Mouse (Mus musculus) fibroblast of lung, adult 2 months (primary cell): ENCODE data around the gene Plppr1.

Source experiments
- DNase-seq: peaks from one replicate; pipeline ENCODE4 v3.0.0-alpha.2; 2011; ENCODE audit warnings: low read depth

Gene Plppr1

DNA sequence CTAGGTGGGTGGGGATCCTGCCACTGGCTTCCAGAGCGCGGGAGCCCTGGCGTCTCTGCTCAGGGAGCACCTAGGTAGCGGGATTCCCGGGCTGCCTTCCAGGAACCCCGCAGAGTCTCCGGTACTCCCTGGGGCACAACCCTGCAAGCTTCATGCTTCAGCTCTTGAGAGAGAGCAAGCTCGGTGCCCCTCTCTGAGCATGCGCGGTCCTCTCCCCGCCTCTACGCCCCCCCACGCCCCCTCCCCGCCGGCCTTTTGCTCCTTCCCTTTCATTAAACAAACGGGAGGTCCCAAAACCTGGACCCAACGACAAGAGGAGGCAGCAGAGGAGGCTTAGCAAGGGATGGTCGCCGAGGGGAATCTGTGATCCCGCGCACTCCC, at the start of gene Plppr1:
Gene Plppr1 (plus strand): TSS at position 253 of the 381 bp plus-strand sequence.
- no peak for DNase-seq

DNA sequence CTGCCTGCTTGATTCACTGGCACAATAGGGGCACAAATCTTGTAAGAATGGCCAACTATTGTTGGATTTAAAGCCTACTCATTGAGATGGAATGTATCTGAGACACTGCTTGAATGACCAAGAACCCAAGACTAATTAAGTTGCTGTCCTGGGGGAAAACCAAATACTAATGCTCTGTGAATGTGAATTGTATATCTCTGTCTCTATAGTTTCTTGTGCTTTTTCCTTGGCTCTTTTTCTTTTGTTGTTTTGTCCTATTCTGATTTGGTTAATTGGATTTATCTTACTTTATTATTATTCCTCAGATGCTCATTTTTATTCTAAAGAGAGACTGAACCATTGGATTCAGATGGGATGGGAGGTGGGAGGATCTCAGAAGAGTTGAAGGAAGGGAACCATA, 42.4 kb upstream of the Plppr1 start:
- DNase-seq, result no peak

DNA sequence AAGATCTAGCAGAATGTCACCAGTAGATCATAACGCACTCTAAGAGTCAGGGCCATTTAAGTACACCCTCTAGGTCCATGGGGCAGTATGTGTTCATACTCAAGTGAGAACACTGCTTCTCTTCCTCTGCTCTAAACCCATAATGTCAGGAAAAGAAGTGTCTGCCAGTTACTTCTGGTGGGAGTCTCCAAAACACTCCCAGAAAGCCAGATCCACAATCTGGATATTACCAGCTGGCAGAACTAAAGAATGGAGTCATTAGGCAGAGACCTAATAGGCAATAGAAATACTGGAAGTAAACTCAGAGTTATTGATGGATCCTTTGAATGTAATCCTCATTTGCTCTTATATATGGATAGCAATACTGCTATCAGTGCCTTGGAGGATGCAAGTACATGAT, 35.9 kb upstream of the Plppr1 start:
- DNase-seq, result no peak

DNA sequence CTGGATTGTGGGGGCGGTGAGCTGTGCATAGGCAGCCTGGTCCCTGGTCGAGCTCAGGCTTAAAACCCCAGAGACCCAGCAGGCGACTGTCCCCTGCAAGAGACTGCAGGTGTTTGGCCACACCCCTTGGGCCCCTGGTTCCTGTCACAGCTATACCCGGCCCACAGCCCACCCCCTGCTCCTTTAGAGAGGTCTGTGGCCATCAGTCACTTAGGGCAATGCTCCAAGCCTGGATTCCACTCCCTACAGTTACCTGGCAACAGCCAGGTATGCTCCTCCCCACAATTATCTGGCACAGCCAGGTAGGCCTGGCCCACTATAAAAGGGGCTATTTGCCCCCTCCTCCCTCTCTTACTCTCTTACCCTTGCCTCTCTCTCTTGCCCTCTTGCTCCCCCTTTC, 20.8 kb upstream of the Plppr1 start:
- DNase-seq, result no peak

DNA sequence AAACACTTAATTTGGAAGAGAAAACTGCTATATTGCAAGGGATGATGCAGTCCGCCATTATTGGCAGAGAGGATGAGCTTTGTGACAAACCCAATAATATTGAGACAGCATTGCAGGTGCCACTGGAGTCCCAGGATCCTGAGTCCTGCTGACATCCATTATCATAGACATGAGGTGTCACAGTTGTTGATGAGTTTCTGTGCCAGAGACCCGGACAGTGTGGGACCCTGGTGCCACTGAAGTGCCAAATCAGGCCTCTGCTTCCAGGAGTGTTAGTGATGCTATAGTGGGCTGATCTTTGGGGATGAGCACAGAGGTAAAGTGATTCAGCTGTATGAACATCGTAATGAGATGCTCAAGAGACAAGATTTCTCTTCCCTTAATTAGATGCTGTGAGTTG, 19.2 kb upstream of the Plppr1 start:
- DNase-seq, result no peak

DNA sequence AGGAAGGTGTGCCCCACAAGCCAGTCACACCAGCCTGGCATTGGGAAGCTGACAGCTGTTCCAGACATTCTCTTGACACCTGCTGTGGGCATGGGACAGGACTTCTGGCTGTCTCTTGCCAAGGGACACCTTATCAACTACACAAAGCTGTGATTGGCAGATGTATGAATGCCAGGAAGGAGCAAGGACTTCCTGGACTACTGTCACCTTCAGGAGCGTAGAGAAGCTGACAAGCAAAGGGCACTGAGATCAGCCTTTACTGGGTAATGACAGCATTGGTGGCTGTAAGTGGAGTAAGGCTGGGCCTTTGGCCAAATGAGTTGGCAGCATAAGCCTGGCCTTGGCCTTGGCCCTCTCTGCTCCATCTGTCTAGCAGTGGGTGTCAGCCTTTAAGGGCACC, 17.4 kb upstream of the Plppr1 start:
- no peak for DNase-seq

DNA sequence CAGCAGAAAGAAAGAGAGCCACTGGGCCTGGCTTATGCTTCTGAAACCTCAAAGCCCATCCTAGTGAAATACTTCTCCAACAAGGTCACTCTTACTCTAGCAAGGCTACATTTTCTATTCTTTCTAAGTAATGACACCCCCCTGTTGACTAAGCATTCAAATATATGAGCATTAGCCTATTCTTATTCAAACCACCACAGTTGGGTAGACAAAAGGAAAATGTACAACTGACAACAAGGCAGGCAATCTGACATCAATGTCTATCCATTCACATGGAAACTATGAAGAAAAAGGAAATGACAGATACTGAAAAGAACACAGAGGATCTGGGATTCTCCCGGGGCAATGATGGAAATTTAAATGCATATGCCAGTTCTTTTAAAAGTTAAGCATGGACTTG, 8.4 kb upstream of the Plppr1 start:
- no peak for DNase-seq

DNA sequence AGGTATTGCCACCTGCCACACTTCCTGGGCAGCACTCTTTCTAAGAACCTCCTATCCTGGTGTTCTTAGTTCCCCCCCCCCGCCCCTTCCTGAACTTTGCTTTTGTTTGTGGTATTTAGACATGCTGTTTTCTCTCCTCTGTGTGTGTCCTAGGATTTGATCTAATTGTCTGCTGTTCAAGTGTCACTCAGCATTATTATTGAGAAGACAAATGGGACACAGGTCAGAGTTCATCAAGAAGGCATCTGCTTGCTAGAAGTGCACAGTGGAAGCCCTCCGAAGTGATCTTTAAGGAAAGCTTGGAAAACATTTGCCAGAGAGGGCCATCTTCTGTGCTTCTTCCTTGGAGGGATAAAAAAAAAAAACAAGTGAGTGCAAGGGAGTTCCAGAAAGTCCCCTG, 1.2 kb upstream of the Plppr1 start:
- no peak for DNase-seq

DNA sequence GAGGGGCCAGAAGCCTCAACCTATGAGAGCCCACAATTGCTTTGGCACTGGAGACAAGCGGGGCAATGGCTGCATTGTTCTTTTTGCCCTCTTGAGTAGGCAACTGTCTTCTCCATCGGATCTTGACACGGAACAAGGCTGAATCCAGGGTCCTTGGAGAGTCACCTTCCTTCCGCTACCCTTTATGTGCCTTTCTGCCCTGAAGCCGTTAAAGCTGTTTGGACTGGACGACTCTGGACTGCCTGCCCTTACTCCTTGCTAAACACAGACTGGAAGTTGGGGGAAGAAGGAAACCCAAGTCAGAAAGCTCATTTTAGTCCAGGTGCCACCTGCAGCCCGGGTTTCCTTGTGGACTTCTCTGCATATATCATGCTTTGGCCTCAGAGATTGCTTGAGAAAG, 516 bp upstream of the Plppr1 start:
- DNase-seq, result no peak

DNA sequence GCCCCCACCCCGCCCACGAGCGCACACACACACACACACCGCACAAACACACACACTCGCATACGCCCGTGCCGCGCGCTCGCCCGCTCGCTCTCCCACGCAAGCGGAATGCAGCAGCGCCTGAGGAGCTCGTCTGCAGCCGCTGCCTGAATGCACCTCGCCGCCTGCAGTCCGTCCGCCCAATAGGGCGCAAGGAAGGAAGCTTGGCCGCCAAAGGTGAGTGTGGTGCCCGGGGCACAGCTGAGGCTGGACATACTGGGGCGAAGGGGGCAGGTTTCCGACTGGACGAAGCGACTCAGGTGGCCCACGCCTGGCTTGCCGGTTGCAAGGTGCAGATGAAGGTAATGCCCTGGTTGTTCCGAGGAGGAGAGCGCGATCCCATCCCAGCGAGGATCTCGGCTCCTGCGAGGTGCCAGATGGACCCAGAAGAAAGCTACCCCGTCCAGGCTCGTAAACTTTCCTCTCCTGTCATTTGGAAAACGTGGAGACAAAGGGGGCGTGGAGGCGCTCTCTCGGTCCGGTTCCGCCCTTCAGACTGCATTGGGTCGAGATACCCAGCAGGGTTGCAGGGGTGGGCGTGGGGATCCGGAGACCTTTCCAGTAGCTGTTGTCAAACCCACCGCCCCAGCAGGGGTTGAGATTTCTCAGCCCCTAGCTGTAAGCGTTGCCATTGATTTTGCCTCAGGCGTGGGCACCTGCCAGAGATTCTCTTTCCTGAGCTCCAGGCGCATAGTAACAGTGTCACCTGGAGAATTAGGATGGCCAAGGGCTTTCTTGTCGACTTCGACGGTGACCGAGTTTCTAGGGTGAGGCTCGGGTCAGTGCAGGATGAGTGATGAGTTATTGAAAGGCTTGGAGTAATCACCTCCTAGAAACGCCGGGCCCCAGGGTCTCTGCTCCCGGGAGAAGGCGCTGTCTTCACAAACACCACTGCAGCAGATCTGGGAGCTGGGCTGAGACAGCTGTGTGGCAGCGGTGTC, 619 bp downstream of the Plppr1 start:
- DNase-seq, result no peak

DNA sequence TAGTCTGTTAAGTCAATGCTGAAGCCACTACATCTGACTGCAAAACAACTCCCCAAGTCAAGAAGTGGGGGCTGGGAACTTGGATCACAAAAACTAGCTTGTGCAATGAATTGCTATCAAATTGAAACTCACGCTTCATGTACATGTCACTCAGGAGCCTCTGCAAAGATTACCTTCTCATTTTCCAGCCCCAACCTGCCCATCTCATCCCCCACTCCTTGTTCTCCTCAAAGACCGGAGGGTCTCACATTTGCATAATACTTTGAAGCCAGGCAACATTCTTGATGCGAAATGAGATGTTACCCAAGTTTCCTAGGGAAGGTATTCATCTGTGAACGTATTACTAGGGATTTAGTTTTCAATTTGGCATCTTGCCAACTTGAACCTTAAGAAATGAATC, 10.4 kb downstream of the Plppr1 start:
- no peak for DNase-seq

DNA sequence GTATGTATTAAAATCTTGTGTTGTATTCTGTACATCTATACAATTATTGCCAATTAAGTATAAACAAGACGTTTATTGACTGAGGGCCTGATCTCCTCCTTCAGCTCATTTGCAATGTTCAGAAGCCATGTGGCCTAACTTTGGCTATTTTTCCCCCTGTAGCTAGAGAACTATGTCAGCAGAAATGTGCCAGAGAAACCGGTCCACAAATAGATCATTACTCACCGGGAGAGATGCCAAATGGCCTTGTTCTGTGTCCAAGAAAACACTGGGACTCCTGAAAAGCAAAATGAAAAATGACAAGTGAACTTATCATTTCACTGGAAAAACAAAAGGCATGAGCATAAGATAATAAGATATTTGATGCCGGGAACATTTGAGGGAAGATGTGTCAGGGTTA, 13.8 kb downstream of the Plppr1 start:
- DNase-seq, result no peak

DNA sequence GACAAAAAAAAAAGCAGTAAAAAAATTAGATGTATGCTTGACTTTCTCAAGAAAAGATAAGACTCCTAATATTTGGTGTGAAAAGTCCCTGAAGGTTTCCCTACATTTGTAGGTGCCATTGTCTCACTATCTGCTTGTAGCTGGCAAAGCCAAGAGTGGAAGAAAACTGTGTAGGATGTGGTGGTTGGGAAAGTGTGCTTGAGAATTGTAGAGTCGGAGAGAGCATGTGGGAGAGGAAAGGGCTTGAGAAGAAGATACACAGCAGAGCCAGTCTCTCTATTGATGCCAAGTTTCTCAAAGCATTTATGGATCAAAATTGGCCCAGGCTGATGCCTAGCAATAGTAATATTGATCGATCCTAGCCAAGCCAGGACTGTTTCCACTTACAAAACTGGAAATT, 16.8 kb downstream of the Plppr1 start:
- no peak for DNase-seq

DNA sequence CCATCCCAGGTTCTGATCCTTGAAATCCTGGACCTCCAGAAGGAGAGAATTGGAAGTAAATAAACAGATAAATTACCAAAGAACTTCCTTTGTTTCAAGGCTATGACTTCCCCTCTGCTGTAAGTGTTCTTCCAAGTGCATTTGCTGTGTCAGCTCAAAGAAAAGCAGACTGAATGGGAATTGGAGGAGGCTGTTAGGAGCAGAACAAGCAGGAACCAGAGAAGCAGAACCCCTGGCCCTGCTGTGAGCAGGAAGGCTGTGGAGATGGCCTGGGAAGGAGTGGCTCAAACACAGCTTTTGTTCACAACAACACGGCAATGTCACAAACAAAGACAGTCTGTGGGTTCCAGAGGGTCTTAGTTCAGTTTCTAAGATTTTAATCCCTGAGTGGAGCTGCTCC, 20.3 kb downstream of the Plppr1 start:
- DNase-seq, result no peak

DNA sequence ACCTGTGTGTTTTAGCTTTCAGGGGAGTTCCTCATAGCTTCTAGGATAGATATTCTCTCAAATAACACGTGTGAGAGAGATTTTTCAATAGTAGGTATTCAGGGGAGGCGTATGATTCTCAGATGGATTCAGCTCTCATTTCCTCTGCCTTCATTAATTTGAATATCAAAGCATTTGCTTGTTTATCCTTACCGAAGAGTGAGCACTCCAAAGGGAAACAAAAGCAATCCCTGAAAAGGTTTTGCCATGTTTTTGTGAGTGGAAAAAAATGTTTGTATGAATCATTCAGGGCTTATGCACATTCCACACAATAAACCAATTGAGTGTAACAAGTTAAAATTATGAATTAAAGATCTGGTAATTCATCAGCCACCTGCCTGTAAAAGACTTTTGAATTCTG, 29.1 kb downstream of the Plppr1 start:
- DNase-seq, result no peak

DNA sequence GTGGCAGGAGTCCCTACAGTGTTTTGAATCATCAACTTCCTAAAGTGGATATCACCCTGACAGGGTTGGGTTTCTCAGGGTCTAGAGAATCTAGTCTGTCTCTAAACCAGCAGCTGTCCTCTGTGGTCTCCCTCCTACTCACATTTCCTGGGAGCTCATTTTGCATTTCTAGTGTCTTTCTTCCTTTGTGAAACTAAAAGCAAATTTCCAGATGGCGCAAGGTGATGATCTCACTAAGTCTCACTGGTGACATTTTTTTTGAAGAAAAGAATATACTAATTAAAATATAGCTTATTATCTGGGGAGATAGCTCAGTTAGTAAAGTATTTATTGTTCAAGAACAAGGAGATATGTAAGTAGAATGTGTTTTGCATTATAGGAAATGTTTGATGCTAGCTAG, 31.4 kb downstream of the Plppr1 start:
- DNase-seq, result no peak

DNA sequence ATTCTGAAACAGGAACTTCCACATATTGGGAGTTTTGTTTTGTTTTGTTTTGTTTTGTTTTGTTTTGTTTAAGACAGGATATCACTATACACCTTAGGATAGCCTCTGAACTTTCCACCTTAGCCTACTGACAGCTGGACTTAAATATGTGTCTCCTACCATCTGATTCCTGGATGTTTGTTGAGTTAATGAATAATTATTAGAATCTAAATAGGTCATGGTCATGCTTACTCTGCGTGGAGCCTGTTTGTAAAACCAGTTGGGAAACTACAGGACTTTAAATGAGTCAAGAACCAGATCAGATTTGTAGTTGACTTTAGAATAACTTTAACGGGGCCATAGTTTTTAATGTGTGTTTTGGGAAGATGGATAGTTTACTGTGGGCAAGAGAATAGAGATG, 40.4 kb downstream of the Plppr1 start:
- DNase-seq, result no peak

DNA sequence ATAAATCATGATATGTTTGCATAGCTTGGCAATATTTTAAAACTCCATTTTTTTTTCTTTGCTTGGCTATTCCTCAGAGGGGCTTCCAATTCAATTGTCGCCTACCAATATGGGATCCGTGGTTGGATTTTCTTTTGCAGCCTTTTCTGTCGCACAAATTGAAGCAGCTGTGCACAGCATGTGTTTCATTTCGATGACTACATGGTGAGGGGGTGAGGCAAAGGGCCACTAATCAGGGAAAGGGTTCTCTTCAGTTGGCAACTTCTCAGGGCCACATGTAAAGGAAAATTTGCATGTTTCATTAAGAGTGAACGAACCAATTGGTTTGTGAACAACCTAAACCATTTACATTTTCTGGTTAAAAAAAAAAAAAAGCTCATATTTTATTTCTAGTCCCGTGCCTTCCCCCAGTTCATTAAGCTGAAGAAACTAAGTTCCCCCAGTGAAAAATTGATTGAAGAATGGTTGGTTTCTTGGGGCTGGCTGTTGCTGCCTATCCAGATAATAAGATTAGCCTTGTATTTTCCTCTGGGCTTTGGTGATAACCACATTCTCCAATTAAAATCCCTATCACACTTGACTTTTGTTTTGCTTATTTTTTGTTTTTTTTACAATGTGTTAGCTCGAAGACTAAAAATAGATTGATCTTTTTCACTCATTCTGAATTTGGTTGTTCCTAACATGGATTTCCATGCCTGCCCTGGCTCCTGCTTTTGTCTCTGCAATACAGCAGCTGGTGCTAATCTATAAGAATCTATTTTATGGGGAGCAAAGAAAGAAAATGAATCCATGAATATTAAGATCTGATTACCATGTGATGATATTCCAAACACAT, 43.1 kb downstream of the Plppr1 start:
- no peak for DNase-seq

DNA sequence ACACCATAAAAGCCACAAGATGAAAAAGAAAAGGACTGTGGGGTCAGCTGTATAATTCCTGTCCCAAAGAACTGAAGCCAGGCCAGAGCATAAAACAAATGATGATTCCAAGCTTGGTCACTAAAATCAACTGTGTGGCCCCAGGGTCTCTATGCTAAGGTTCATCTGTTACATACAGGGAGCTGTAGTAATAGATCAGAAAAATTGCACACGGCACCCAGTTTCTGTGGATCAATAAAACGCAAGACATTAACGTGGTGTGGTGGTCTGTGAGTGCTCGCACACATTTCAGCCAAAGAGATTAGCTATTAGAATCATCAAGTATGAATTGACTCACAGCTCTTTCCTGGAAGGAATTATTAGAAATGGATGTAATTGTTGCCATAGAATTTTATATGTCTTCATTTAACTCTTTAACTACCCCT, 43.7 kb downstream of the Plppr1 start:
- no peak for DNase-seq

DNA sequence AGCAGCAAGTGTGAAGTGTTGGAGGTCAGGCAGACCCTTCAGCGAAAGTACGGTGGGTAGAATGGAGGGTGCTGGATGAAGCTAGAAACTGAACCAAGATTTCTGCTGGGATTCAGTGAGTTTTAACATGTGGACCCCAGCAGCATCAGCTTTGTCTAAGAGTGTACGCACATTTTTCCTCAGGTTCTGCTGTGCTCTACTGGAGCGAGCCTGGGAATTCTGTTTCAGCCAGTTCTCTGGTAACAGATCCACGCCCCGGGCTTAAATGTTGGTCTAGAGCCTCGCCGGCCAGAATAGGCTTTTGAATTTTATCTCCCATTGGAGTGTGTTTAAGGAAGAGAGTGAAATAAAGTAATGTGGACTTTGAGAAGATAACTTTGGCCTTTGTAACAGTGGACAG, 45.8 kb downstream of the Plppr1 start:
- no peak for DNase-seq

DNA sequence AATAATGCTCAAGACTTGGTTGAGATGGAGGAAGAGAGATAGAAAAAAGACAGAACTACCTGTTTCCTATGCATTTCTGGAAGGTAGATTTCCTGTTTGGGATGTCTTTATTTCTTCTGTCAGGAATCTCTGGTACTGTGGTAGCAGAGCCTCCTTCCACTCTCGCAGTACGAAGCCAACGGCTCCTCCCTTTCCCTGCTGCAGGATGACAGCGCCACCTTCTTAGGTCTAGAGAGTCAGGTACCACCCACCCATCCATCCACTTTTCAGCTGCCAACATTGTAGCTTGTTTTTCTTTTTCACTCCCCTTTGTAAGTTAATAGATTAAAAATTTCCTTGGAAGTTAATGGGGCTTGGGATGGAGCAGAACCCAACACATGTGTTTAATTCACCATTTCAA, 48.8 kb downstream of the Plppr1 start:
- DNase-seq, result no peak

DNA sequence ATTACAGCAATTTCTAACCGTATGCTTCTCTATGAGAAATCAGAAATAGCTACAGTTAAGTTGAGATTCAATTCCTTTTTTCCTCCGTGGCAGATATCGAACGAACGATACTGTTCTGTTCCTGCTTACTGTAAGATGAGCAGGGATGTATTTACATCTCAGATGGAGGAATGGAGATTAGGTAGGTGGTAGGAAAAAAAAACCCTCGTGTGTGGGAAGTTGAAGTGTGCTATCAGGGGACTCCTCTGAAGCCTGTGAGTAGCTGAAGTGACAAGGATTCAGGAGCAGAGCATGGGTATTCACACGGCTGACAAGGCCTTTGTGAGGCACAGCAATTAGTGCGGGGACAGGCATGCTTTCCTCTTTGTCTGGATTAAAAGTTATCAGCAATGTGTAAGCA, 49.3 kb downstream of the Plppr1 start:
- no peak for DNase-seq

DNA sequence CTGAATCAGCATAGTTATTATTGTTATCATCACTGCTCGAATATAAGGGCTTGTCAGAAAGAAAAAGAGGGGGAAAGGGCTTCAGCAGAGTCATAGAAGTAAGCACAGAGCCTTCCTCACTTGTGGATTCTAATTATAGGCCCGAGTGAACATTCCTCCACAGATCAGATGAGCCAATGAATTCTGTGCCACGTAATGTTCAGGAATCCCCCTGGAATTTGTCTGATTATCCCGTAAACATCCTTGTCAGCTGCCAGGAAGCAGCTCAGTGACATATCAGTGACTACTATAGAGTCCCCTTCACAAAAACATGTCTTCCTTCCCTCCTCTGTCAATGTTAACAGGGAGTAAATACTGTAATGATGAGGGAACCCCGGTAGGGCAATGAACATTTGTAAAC, 50.9 kb downstream of the Plppr1 start:
- DNase-seq, result no peak
